Mouse (Mus musculus) ES-E14 (cell line): ENCODE data around the gene Sema5a. TPM values are rescaled to one million over a fixed set of nuclear protein-coding genes. Genes with fewer than 3 reads are reported as not detected.

Experiments
- DNase-seq: peaks from one replicate; pipeline ENCODE4 v3.0.0-alpha.2; 2013; ENCODE audit warnings: low read depth, low spot score
- H3K27ac ChIP-seq: 2 replicates; pipeline ENCODE4 v1.5.1; 2012; ENCODE audit warnings: low read depth, mild to moderate bottlenecking, low read length, moderate library complexity, mixed read lengths; ENCODE audit not compliant: poor library complexity, insufficient read depth, severe bottlenecking
- H3K36me3 ChIP-seq: 2 replicates; pipeline ENCODE4 v1.6.1; 2012; ENCODE audit warnings: mild to moderate bottlenecking, low read length, moderate library complexity, mixed read lengths; ENCODE audit not compliant: control insufficient read depth, poor library complexity, insufficient read depth, severe bottlenecking
- H3K4me1 ChIP-seq, 2 experiments: fragments of 150-350 bp in 1 of 2; sonication (generic) in 1 of 2; 2 replicates each; pipeline ENCODE4 v1.6.1; 2012; ENCODE audit warnings: low read length in 2 of 2, mild to moderate bottlenecking in 1 of 2, mixed read lengths in 1 of 2; ENCODE audit not compliant: control insufficient read depth in 2 of 2, insufficient read depth in 2 of 2, poor library complexity in 1 of 2
- H3K4me3 ChIP-seq, 2 experiments: fragments of 150-350 bp in 1 of 2; sonication (generic) in 1 of 2; 2 replicates each; pipeline ENCODE4 v1.5.1; 2012; ENCODE audit warnings: low read length in 2 of 2, low read depth in 1 of 2, mild to moderate bottlenecking in 1 of 2, mixed read lengths in 1 of 2; ENCODE audit not compliant: insufficient read depth in 1 of 2, poor library complexity in 1 of 2, severe bottlenecking in 1 of 2
- H3K9ac ChIP-seq: 2 replicates; pipeline ENCODE4 v1.6.1; 2012; ENCODE audit warnings: low read depth, mild to moderate bottlenecking, low read length, mixed read lengths; ENCODE audit not compliant: poor library complexity, insufficient read depth, severe bottlenecking
- H3K9me3 ChIP-seq: fragments of 150-350 bp; sonication (generic); 2 replicates; pipeline ENCODE4 v1.6.1; 2012; ENCODE audit warnings: low read depth, mild to moderate bottlenecking, low read length; ENCODE audit not compliant: control insufficient read depth, insufficient read depth
- CHD2 ChIP-seq: IDR thresholded peaks from 2 replicates; pipeline ENCODE4 v1.6.1; 2014; ENCODE audit warnings: mild to moderate bottlenecking, low read depth, low read length, inconsistent platforms
- HCFC1 ChIP-seq: IDR thresholded peaks from 2 replicates; pipeline ENCODE4 v1.6.1; 2012; ENCODE audit warnings: low read length, inconsistent platforms, borderline replicate concordance; ENCODE audit not compliant: insufficient read depth
- MAFK ChIP-seq: IDR thresholded peaks from 2 replicates; pipeline ENCODE4 v1.6.1; 2014; ENCODE audit warnings: mild to moderate bottlenecking, low read depth, low read length, inconsistent platforms; ENCODE audit not compliant: insufficient read depth
- ZC3H11A ChIP-seq: IDR thresholded peaks from 2 replicates; pipeline ENCODE4 v1.6.1; 2012; ENCODE audit warnings: low read depth, mild to moderate bottlenecking, inconsistent platforms, low read length, borderline replicate concordance
- ZNF384 ChIP-seq: IDR thresholded peaks from 2 replicates; pipeline ENCODE4 v1.6.1; 2012; ENCODE audit warnings: low read depth, low read length, inconsistent platforms
- in situ Hi-C, 2 experiments: fragments of 600-800 bp; cut with MboI; formaldehyde crosslinking; loops; one replicate each; pipeline ENCODE4 v1.15.1; 2025; ENCODE audit warnings: low sequenced_read_pairs in 2 of 2, inconsistent platforms in 1 of 2; ENCODE audit not compliant: unreplicated experiment in 2 of 2
- total RNA-seq: library from RNA; depleted of rRNA; stranded (reverse); fragments of 300-350 nt; gene quantifications from 2 replicates; pipeline ENCODE4 v1.2.3, GENCODE M21; 2012

Sema5a gene
- total RNA-seq, 1 experiment, result 2.7 TPM

DNA sequence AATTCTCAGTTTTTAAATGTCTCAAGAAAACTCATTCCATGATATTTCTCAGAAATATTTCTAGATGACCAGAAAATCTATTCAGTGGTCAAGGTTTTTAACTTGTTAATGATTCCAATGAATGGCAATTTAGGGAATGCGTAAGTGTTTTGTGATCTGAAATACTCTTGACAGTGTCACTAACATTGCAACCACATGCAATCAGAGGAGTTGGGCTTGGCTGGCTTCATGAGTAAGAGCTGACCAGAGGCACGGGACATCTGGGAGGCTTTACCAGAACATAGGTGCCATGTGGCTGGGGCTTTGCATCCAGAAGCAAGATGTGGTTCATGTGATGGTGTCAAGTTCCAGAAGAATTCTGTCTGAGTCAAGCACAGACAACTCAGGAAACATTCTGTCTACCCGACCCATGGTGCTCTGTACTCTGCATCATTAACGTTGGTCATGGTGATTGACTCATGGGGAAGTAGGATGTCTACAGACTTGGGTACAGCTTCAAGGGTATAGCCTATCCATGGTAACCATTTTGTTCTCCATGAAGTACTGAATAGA is 138.4 kb downstream of the Sema5a start:
- Histone ChIP-seq H3K4me1 (no peaks in the 10 kb centered on the region), H3K9ac (no peak overlapping the region), H3K4me3 (no peak overlapping the region), H3K9me3 (no peaks in the 10 kb centered on the region), H3K27ac (no peak overlapping the region), H3K36me3 (no peaks in the 10 kb centered on the region)
- no peak for DNase-seq
- in situ Hi-C loops, result no loop called here
- TF ChIP-seq ZNF384 (no peak), MAFK (no peak), HCFC1 (no peak), ZC3H11A (no peak), CHD2 (no peak)

GRCm38 (mm10) chr15:32396241-32396890 is 151.8 kb downstream of the Sema5a start:
- H3K36me3 ChIP-seq, result no peaks in the 10 kb centered on the region
- H3K9me3 ChIP-seq, result no peaks in the 10 kb centered on the region
- H3K4me3 ChIP-seq, result no peak overlapping the region
- no peaks in the 10 kb centered on the region for H3K4me1 ChIP-seq
- in situ Hi-C loops, result no loop called here
- no peak overlapping the region for H3K27ac ChIP-seq
- no peak for TF ChIP-seq HCFC1
- no peak for TF ChIP-seq ZNF384
- no peak for TF ChIP-seq CHD2
- TF ChIP-seq MAFK, result no peak
- no peak for TF ChIP-seq ZC3H11A
- no peak overlapping the region for H3K9ac ChIP-seq
- no peak for DNase-seq

DNA sequence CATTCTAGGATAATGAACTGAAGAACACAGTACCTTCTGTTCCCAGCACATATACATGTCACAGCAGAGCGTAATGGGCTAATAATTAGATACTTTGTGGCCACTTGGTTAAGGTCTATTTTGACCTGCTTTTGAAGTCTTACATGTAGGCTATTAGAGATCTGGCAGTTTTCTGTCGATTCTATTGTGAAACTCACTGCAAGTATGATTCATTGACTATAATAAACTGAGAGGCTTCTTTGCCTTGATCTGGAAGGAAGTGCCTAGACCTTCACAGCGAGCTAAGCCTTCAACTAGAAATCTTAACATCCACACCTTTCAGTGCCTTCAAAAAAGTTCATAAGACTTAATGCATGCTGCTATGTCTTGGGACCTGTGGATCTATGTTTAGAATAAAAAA is 152.5 kb downstream of the Sema5a start:
- H3K9ac ChIP-seq, result no peak overlapping the region
- H3K9me3 ChIP-seq, result no peaks in the 10 kb centered on the region
- no peak for DNase-seq
- no peak overlapping the region for H3K4me3 ChIP-seq
- H3K27ac ChIP-seq, result no peak overlapping the region
- no peaks in the 10 kb centered on the region for H3K4me1 ChIP-seq
- in situ Hi-C loops, result no loop called here
- no peak for TF ChIP-seq MAFK
- no peak for TF ChIP-seq ZC3H11A
- TF ChIP-seq ZNF384, result no peak
- no peak for TF ChIP-seq CHD2
- no peak for TF ChIP-seq HCFC1
- no peaks in the 10 kb centered on the region for H3K36me3 ChIP-seq

DNA sequence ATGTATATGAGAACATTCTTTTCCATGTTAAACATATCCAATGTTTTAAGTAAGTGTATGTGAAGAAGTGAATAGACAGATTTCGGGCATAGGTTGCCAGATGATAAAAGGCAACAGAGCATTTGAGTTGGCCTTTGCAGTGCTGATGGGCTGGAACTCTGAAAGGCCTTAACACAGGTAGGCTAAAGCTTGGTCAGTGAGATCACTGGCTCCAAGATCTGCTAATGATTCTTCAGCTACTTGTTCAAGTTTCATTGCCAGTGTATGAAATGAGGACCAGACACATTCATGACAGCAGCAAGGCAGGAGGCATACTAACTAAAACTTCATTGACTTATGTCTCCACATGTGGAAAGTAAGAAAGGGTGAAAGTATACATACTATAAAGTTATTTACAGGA is 154.1 kb downstream of the Sema5a start:
- H3K36me3 ChIP-seq, result no peaks in the 10 kb centered on the region
- no peak for DNase-seq
- no peak overlapping the region for H3K9ac ChIP-seq
- H3K27ac ChIP-seq, result no peak overlapping the region
- H3K4me3 ChIP-seq, result no peak overlapping the region
- H3K4me1 ChIP-seq, result no peaks in the 10 kb centered on the region
- TF ChIP-seq MAFK (no peak), HCFC1 (no peak), CHD2 (no peak), ZNF384 (no peak), ZC3H11A (no peak)
- H3K9me3 ChIP-seq, result no peaks in the 10 kb centered on the region
- in situ Hi-C loops, result no loop called here
